Mouse (Mus musculus): ENCODE results near the gene Gabrd. TPM values are rescaled to one million over a fixed set of nuclear protein-coding genes. Genes with fewer than 3 reads are reported as not detected.
A peak's percentile ranks its signal among the peaks of the same experiment; 100 is the strongest.

The Gabrd gene
- total RNA-seq, 1 experiment from 2014 or later: not detected

GRCm38 (mm10) chr4:155395471-155395870 is 2.4 kb downstream of the Gabrd start:
- no peak for ATAC-seq (ENCODE audit: extremely low read depth, insufficient number of reproducible peaks, low FRiP score, poor library complexity, severe bottlenecking)

- no peak for ATAC-seq (ENCODE audit: extremely low read depth, insufficient number of reproducible peaks, low FRiP score, poor library complexity, severe bottlenecking)
These were observed 10.7 kb downstream of the Gabrd start for GRCm38 (mm10) chr4:155387166-155387565.

- no peak for ATAC-seq (ENCODE audit: extremely low read depth, insufficient number of reproducible peaks, low FRiP score, poor library complexity, severe bottlenecking)
These were observed 14.6 kb downstream of the Gabrd start for GRCm38 (mm10) chr4:155383326-155383725.

- no peak for ATAC-seq (ENCODE audit: extremely low read depth, insufficient number of reproducible peaks, low FRiP score, poor library complexity, severe bottlenecking)
These were observed 15.2 kb downstream of the Gabrd start for GRCm38 (mm10) chr4:155382752-155383151.

- ATAC-seq (ENCODE audit: extremely low read depth, insufficient number of reproducible peaks, low FRiP score, poor library complexity, severe bottlenecking): no peak
These were observed 15.9 kb downstream of the Gabrd start for GRCm38 (mm10) chr4:155381974-155382373.

- ATAC-seq (ENCODE audit: extremely low read depth, insufficient number of reproducible peaks, low FRiP score, poor library complexity, severe bottlenecking): no peak
These were observed 25.8 kb downstream of the Gabrd start for GRCm38 (mm10) chr4:155371797-155372735.

- no peak for ATAC-seq (ENCODE audit: extremely low read depth, insufficient number of reproducible peaks, low FRiP score, poor library complexity, severe bottlenecking)
These were observed 26.9 kb downstream of the Gabrd start for GRCm38 (mm10) chr4:155370737-155371715.

- no peak for ATAC-seq (ENCODE audit: extremely low read depth, insufficient number of reproducible peaks, low FRiP score, poor library complexity, severe bottlenecking)
These were observed 29.2 kb downstream of the Gabrd start for GRCm38 (mm10) chr4:155368684-155369083.

- ATAC-seq (ENCODE audit: extremely low read depth, insufficient number of reproducible peaks, low FRiP score, poor library complexity, severe bottlenecking): no peak
These were observed 30.2 kb downstream of the Gabrd start for GRCm38 (mm10) chr4:155367739-155368138.

- no peak for ATAC-seq (ENCODE audit: extremely low read depth, insufficient number of reproducible peaks, low FRiP score, poor library complexity, severe bottlenecking)
These were observed 31.1 kb downstream of the Gabrd start for GRCm38 (mm10) chr4:155366784-155367183.

- ATAC-seq (ENCODE audit: extremely low read depth, insufficient number of reproducible peaks, low FRiP score, poor library complexity, severe bottlenecking): no peak
These were observed 35.5 kb downstream of the Gabrd start for GRCm38 (mm10) chr4:155362443-155362842.

GRCm38 (mm10) chr4:155361303-155361791 is 36.6 kb downstream of the Gabrd start, which contains the start of gene Prkcz:
Gene Prkcz (minus strand): TSS chr4:155361361.
- peak; percentile 56 for ATAC-seq (ENCODE audit: extremely low read depth, insufficient number of reproducible peaks, low FRiP score, poor library complexity, severe bottlenecking)

- no peak for ATAC-seq (ENCODE audit: extremely low read depth, insufficient number of reproducible peaks, low FRiP score, poor library complexity, severe bottlenecking)
These were observed 37.1 kb downstream of the Gabrd start for GRCm38 (mm10) chr4:155360856-155361255.

GRCm38 (mm10) chr4:155359560-155360464 is 38.1 kb downstream of the Gabrd start:
- no peak for ATAC-seq (ENCODE audit: extremely low read depth, insufficient number of reproducible peaks, low FRiP score, poor library complexity, severe bottlenecking)

- ATAC-seq (ENCODE audit: extremely low read depth, insufficient number of reproducible peaks, low FRiP score, poor library complexity, severe bottlenecking): no peak
These were observed 40.3 kb downstream of the Gabrd start for GRCm38 (mm10) chr4:155357601-155358000.

GRCm38 (mm10) chr4:155356354-155356753 is 41.6 kb downstream of the Gabrd start:
- no peak for ATAC-seq (ENCODE audit: extremely low read depth, insufficient number of reproducible peaks, low FRiP score, poor library complexity, severe bottlenecking)

- ATAC-seq (ENCODE audit: extremely low read depth, insufficient number of reproducible peaks, low FRiP score, poor library complexity, severe bottlenecking): no peak
These were observed 43.4 kb downstream of the Gabrd start for GRCm38 (mm10) chr4:155354546-155354945.

- no peak for ATAC-seq (ENCODE audit: extremely low read depth, insufficient number of reproducible peaks, low FRiP score, poor library complexity, severe bottlenecking)
These were observed 43.9 kb downstream of the Gabrd start for GRCm38 (mm10) chr4:155354035-155354434.
